Mouse (Mus musculus) spleen, adult 2 months (tissue): Measurements from ENCODE around the gene Elmo1.

Experiments used
- CTCF ChIP-seq: fragments of 200-500 bp; IDR thresholded peaks from 2 replicates; pipeline ENCODE4 v1.5.1; 2011; ENCODE audit warnings: mild to moderate bottlenecking, inconsistent platforms; ENCODE audit not compliant: insufficient read depth, insufficient read length, insufficient replicate concordance; ENCODE audit errors: extremely low read depth
- POLR2A ChIP-seq: fragments of 200-500 bp; IDR thresholded peaks from 2 replicates; pipeline ENCODE4 v1.6.1; 2011; ENCODE audit warnings: low read depth, low read length, inconsistent platforms

GRCm38 (mm10) chr13:20233707-20234106 is 143.3 kb downstream of the Elmo1 start:
- TF ChIP-seq CTCF (no peak), POLR2A (no peak)
